Mouse (Mus musculus) c-Kit-positive CD71-positive TER-119-positive erythroid progenitor cells, embryonic 14.5 days (primary cell): ENCODE results near the gene Dock7.
"Not testable (repeated sequence)": the region's sequence is repeated elsewhere in the genome, so short reads cannot be mapped to it uniquely, and the experiment has no call there.

Experiments used
- DNase-seq: peaks from one replicate; pipeline ENCODE4 v3.0.0-alpha.2; 2013; ENCODE audit warnings: low spot score

Dock7 gene

GRCm38 (mm10) chr4:99006319-99006718 lies 114.4 kb downstream of the Dock7 start:
- DNase-seq, result no peak

DNA sequence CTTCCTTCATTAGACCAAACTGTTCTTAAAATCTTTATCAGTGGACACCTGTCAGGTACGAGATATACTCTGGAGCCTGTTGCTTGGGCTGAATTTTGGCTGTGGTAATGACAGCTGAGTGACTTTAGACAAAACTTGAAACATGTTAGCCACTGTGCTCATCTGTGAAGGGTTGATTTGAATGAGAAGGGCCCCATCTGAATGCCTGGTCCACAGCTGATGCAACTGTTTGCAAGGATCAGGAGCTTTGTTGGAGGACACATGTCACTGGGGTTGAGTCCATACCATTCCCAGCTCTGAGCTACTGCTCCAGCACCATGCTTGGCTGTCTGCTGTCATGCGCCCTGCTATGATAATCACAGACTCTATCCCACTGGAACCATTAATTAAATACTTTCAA lies 115.1 kb downstream of the Dock7 start:
- no peak for DNase-seq

DNA sequence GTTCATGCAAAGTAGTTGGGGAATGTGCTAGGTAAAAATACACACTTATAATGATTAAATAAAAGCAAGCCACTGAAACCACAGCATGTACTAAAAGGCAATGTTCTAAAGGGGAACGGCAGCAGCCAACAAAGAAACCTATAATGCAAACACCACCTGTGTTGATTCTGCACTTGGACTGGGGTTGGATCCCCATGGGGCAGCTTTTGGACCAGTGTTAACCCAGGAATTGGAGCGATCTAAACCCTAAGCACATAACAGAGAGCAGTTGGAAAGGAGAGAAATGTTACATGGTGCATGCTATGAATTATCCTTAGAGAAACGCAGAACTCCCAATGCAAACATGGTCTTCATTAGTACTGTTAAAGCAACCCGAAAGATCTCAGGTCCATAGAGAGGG lies 127.2 kb downstream of the Dock7 start:
- DNase-seq, result no peak

DNA sequence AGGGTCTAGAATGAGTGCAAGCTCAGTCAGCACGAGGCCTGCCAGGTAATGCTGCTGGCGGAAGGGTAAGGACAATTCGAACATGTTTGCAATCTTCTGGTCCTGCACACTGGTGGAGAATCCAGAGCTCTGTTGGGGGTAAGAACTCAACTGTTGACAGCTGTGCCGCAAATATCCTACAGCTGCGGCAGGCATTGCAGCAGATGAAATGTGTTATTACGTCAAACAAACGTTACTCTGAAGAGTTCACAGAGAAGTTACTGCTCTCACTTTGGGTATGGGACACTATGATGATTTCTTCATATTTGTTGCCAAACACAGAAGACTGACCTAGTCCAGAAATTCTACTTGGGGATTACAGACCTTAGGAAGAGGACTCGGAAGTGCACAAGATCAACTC lies 136.0 kb downstream of the Dock7 start:
- no peak for DNase-seq

GRCm38 (mm10) chr4:98979976-98980375 lies 140.7 kb downstream of the Dock7 start:
- not testable (repeated sequence) for DNase-seq

DNA sequence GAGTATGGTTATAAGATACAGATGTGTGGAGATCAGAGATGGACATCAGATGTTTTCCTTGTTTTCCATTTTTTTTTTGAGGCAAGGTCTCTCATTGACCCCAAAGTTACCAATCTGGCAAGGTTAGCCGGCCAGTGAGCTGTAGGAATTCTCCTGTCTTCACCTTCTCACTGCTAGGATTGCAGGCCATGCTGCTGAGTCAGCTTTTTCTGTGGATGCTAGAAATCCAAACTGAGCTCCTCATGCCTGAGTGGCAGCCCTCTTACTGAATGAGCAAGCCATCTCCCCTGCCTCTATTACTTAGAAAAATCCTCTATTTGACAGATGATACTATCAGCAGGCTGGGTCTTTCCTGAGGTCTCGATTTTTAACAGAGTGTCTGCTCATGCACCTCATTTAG lies 142.0 kb downstream of the Dock7 start:
- no peak for DNase-seq

GRCm38 (mm10) chr4:98978288-98978687 lies 142.4 kb downstream of the Dock7 start:
- not testable (repeated sequence) for DNase-seq

DNA sequence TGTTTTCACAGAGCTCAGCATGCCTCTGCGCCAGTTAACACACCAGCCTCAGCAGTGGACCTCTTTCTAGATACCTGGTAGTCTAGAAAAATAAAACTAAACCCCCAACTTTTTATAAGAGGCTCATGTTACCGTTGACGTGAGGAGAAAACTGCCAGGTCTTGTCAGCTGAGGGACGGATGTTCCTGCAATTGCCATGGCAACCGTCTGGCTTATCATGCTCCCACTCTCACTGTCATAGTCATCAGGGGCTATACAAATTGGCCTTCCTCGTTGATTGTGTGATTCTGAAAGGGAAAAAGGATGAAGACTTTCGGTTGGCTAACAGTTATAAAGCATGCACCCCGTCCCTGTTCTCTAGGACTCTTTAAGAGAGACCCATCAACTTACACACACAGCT lies 145.0 kb downstream of the Dock7 start:
- DNase-seq, result no peak

GRCm38 (mm10) chr4:98969946-98970345 lies 150.8 kb downstream of the Dock7 start:
- no peak for DNase-seq

DNA sequence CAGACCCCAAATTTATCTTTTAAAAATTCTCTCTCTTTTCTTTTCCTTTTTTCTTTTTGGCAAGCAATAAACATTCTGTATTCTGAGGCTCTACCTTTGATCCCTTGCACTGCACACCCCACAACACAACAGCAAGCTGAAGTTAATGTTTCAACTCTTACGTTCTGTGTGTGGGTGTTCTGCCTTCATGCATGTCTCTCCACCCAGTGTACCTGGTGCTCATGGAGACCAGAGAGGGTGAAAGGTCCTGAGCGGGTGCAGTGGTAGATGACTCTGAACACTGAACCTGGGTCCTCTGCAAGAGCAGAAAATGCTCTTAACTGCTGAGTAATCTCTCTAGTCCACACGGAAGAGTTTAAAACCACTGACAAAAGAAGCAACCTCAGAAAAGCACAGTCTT lies 160.5 kb downstream of the Dock7 start:
- no peak for DNase-seq

DNA sequence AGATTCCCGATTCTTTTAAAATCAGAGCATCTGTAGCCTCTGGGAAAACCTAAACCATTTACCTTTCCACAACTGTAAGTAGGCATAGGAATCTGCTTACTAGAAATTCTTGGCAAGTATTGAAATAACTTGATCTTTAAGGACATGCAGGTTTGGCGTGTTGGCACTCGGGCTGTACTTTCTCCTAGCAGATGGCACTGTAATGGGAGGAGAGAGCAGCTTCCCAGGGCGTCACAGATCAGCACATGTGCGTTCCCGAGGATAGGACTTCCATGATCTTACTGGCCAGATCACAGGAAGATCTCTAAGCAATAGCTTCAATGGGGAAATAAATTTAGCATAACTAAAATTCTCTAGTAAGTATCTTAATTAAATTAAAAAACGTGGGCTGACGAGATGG lies 164.7 kb downstream of the Dock7 start:
- no peak for DNase-seq

GRCm38 (mm10) chr4:98950563-98950962 lies 170.2 kb downstream of the Dock7 start:
- no peak for DNase-seq

DNA sequence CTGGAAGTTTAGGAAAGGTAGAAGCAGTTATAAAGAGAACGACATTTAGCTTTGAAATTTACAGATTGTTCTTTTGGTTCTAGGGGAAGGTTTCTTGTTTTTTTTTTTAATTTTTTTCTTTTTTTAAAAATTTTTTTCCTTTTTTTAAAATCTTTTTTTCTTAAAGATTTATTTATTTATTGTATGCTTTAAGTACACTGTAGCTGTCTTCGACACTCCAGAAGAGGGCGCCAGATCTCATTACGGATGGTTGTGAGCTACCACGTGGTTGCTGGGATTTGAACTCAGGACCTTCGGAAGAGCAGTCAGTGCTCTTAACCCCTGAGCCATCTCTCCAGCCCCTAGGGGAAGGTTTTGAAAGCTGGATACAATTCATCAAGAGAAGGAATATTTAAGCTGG lies 182.5 kb downstream of the Dock7 start:
- DNase-seq, result not testable (repeated sequence)

GRCm38 (mm10) chr4:98936036-98936435 lies 184.7 kb downstream of the Dock7 start:
- no peak for DNase-seq

DNA sequence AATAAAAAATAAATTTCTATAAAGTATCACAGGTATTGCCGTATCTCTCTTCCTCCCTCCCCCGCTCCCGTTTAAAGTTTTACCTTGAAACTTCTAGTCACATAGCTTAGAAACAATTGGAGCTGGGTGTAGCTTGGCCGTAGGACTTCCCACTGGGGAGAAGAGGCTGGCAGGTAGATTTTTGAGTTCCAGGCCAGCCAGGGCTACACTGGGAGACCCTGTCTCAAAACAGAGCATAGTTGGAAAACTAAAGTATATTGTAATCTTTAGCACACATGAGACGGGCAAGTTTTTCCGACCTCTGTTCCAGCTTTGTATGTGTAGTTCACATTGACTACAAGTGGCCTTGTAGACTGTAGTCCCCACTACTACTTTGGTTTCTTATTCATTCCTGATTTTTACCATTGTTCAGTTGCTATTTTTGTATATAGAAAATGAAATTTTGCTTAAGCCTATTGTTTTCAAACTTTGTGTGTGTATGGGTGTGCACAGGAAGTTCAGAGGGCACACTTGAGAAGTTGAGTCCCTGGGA lies 195.4 kb downstream of the Dock7 start:
- no peak for DNase-seq

- no peak for DNase-seq
Measured at GRCm38 (mm10) chr4:98924906-98925178, 195.9 kb downstream of the Dock7 start.

GRCm38 (mm10) chr4:98924071-98924905 lies 196.4 kb downstream of the Dock7 start:
- DNase-seq, result peak; percentile 40

DNA sequence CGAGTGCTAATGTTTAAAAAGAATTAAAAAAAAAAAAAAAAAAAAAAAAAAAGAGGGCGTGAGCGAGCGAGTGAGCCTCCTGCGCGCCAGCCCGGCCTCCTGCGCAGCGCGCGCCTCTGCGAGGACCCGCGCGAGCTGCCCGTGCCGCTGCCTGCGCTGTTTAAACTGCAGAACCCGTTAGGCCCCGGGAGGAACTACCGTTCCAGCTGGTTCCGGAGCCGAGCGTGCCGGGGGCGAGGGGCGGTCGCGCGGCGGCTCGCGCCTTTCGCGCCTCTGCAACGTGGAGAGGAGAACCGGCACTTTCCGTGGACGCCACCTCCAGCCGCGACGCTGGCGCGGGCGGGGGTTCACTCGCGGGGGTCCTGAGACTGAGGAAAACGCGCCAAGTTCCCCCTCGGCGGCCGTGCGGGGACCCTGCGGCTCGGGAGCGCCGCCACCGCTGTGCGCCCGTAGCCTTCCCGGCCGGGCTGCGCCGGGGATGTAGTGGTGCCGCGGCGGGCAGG lies 197.1 kb downstream of the Dock7 start, which contains the start of gene Usp1:
Usp1 (plus strand) TSS at position 243 of the 503 bp plus-strand sequence.
- DNase-seq, result no peak

DNA sequence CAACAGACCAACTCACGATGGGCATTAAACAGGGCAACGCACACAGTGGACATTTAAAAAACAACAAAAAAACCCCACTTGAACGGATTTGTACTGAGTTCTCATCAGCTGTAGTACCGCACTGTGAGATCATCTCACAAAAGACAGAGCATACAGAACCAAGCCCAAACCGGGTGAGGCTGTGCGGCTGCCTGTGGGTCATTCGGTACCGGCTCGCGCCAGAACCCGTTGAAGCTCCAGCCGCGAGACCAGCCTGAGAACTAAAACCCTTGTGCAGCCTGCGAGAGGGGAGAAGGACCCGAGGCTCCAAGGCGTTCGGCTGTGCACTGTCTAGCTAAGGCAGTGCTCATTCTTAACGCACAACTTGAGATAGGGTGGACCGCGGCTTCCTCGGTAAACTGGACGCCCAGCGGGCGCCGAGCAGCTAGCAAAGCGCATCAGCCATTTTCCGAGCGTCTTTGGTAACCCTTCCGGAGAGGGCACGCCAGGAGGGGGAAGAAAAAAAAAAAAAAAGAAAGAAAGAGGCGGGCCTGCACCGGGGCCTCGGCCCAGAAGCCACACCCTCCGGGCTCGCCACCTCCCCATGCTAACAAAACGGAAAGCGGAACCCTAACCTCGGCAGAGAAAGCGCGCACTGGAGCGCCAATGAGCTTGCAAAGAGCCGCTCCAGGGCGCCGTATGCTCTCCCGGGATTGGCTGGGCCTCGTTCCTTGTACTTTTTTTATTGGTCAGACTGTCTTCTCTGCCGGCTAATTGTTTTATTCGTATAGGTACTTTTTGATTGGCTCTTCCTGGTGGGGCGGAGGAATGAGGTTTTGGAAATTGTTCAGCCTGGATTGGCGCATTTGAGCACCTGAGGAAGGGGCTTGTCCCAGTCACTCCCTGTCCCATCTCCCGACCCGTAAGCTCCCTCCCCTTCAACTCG lies 197.8 kb downstream of the Dock7 start:
- DNase-seq, result peak; percentile 97

DNA sequence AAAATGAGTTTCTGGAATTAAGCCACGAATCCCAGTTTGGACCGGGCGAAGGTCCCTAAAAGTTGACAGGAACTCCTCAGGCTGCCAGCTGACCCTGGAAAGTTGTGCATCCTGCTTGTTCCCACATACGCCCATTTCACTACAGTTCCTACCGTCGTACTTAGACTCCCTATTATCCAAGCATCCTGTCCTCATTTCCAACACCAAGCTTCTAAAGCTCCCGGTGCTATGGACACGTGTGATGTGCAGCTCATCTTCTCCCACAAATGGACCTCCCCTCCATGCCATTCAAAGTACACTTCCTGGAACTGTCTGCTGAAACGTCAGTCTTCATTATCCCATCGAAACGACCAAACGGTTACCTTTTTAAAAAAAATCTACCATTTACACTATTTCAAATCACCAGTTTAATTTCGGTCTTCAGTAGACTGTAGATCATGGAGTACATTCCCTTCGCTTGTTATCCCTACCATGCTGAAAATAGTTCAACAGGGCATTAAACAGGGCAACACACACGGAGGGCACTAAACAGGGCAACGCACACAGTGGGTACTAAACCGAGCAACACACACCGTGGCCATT lies 198.6 kb downstream of the Dock7 start:
- peak; percentile 40 for DNase-seq

DNA sequence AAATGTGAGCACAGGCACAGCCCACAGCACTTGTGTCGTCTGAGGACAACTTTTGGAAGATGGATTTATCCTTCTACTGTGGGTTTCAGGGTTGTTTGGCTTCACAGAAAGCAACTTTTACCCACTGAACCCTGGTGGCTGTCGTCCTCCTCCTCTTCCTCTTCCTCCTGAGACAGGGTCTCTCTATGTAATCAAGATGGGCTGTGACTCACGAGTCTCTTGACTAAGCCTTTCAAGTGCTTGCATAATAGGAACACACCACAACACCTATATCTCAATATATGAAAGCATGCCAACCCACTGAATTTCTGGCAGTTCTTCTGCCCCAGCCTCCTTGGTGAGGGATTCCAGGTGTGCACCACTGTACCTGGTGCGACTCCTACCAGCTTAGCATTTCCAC lies 199.8 kb downstream of the Dock7 start:
- DNase-seq, result no peak

GRCm38 (mm10) chr4:98918204-98918603 lies 202.5 kb downstream of the Dock7 start:
- DNase-seq, result no peak
